Mouse (Mus musculus): ENCODE measurements around the gene Selenov. TPM values are rescaled to one million over a fixed set of nuclear protein-coding genes. Genes with fewer than 3 reads are reported as not detected.
"Not testable (repeated sequence)": the region's sequence is repeated elsewhere in the genome, so short reads cannot be mapped to it uniquely, and the experiment has no call there.

The Selenov gene
- polyA plus RNA-seq, 1 experiment from 2014 or later: not detected

DNA sequence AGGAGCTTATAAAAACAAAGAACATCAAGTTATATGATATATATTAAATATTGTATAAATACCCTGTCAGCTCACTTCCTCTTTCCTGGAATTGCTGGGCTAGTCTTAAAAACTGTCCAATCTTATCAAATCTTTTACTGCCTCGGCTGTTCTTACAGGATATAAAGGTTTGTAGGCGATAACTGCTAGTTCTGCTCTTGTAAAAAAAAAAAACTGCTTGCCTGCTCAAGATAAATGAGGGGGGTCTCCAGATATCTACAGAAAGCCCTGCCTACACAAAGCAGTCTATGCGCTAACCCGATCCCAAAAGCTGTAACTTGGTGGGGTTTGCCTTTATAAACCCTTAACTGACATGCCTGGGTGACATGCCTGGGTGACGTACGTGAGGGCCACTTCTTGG lies 36.4 kb downstream of the Selenov start:
- Histone ChIP-seq H3K9ac (ENCODE audit: low read length) (no peak overlapping the region), H3K4me1 (ENCODE audit: control insufficient read depth, insufficient read depth, low read length) (no peaks in the 10 kb centered on the region), H3K9me3 (replicated peaks; ENCODE audit: control insufficient read depth, low read length) (no peaks in the 10 kb centered on the region), H3K4me2 (ENCODE audit: low read depth, low read length) (no peak overlapping the region), H3K27me3 (ENCODE audit: control insufficient read depth, insufficient read depth, low read length) (no peaks in the 10 kb centered on the region), H3K4me3 (ENCODE audit: low read length) (no peak overlapping the region), H3K27ac (ENCODE audit: low read length) (no peak overlapping the region), H3K36me3 (ENCODE audit: control insufficient read depth, insufficient read depth) (no peaks in the 10 kb centered on the region)
- no peak for ATAC-seq (replicated peaks; ENCODE audit: extremely low read depth, insufficient read depth, low FRiP score)
- 77% methylated on average over 6 of the region's 6 CpGs for WGBS

DNA sequence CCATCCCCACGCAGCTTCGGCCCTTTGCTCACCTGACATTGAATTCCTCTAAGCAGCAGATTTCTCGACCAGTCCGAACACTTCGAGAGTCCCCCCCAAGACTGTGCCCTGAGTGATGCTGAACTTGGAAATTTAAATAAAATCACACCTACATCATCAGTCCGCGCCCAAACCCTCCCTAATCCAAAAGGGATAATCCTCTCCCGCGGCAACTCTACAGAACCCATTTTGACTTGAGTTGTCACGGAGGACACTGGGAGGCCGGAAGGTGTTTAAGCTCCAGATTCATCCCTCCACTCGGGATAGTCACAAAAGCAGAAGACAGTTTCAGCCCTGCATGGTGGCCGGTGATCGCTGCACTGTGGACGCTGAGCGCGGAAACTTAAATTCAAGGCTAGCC lies 39.0 kb downstream of the Selenov start:
- no peak for ATAC-seq (replicated peaks; ENCODE audit: extremely low read depth, insufficient read depth, low FRiP score)
- Histone ChIP-seq H3K4me3 (ENCODE audit: low read length) (no peak overlapping the region), H3K9ac (ENCODE audit: low read length) (no peak overlapping the region), H3K36me3 (ENCODE audit: control insufficient read depth, insufficient read depth) (no peaks in the 10 kb centered on the region), H3K4me2 (ENCODE audit: low read depth, low read length) (no peak overlapping the region), H3K27ac (ENCODE audit: low read length) (no peak overlapping the region), H3K9me3 (replicated peaks; ENCODE audit: control insufficient read depth, low read length) (0 out of 2 replicates have a peak, but pooled peaks cover 2% of the 10 kb centered on the region), H3K27me3 (ENCODE audit: control insufficient read depth, insufficient read depth, low read length) (no peaks in the 10 kb centered on the region), H3K4me1 (ENCODE audit: control insufficient read depth, insufficient read depth, low read length) (no peaks in the 10 kb centered on the region)
- 85% methylated on average over 17 of the region's 17 CpGs for WGBS

DNA sequence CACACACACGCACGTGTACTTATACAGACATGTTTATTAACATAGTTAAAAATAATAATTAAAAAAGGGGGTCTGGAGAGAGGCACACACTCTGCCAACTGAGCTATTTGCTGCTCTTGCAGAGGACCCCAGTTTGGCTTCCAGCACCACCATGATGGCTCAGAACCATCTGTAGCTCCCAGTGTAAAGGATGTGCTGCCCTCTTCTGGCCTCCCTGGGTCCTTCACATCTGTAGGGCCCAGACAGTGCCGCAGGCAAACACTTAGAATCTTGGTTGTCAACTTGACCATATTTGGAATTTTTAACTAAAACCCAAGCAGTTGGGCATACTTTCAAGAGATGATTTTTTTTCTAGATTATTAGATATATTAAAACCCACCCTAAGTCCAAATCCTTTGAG lies 42.0 kb downstream of the Selenov start:
- no peak for ATAC-seq (replicated peaks; ENCODE audit: extremely low read depth, insufficient read depth, low FRiP score)
- no peak overlapping the region for H3K27ac ChIP-seq (ENCODE audit: low read length)
- WGBS: 78% methylated on average over 3 of the region's 3 CpGs

DNA sequence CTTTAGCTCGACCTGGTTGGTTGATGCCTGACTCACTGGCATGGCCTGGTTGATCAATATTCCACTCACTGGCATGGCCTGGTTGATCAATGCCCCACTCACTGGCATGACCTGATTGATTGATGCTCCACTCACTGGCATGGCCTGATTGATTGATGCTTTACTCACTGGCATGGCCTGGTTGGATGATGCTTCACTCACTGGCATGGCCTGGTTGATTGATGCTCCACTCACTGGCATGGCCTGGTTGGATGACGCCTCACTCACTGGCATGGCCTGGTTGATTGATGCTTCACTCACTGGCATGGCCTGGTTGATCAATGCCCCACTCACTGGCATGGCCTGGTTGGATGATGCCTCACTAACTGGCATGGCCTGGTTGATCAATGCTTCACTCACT lies 47.0 kb downstream of the Selenov start:
- H3K9ac ChIP-seq (ENCODE audit: low read length); H3K4me1 ChIP-seq (ENCODE audit: control insufficient read depth, insufficient read depth, low read length); H3K27me3 ChIP-seq (ENCODE audit: control insufficient read depth, insufficient read depth, low read length); H3K9me3 ChIP-seq (replicated peaks; ENCODE audit: control insufficient read depth, low read length); ATAC-seq (replicated peaks; ENCODE audit: extremely low read depth, insufficient read depth, low FRiP score); H3K36me3 ChIP-seq (ENCODE audit: control insufficient read depth, insufficient read depth); H3K27ac ChIP-seq (ENCODE audit: low read length); H3K4me3 ChIP-seq (ENCODE audit: low read length); H3K4me2 ChIP-seq (ENCODE audit: low read depth, low read length): not testable (repeated sequence)
- 67% methylated on average over 2 of the region's 2 CpGs for WGBS

More for the DNA sequence above, 42.0 kb downstream of the Selenov start:
- no peaks in the 10 kb centered on the region for H3K36me3 ChIP-seq (ENCODE audit: control insufficient read depth, insufficient read depth)
- H3K4me1 ChIP-seq (ENCODE audit: control insufficient read depth, insufficient read depth, low read length): no peaks in the 10 kb centered on the region
- H3K9me3 ChIP-seq (replicated peaks; ENCODE audit: control insufficient read depth, low read length): 0 out of 2 replicates have a peak, but pooled peaks cover 2% of the 10 kb centered on the region
- H3K9ac ChIP-seq (ENCODE audit: low read length): no peak overlapping the region
- no peak overlapping the region for H3K4me3 ChIP-seq (ENCODE audit: low read length)
- H3K4me2 ChIP-seq (ENCODE audit: low read depth, low read length): no peak overlapping the region
- H3K27me3 ChIP-seq (ENCODE audit: control insufficient read depth, insufficient read depth, low read length): no peaks in the 10 kb centered on the region

Other genes with a start within 250 kb of the Selenov start
- 228 and 238 TPM in 2 replicates for gene Psmc4, start 241.1 kb downstream of the Selenov start, polyA plus RNA-seq (2015; fragmentation: Nextera tagmentation; extraction: Ambion mirVana)
- gene Fcgbp, start 219.9 kb downstream of the Selenov start, polyA plus RNA-seq (2015; fragmentation: Nextera tagmentation; extraction: Ambion mirVana): 0.65 and 3.8 TPM in 2 replicates
- gene 9530053A07Rik, start 161.7 kb downstream of the Selenov start, polyA plus RNA-seq (2015; fragmentation: Nextera tagmentation; extraction: Ambion mirVana): 0.05 and 0.12 TPM in 2 replicates
- 62.4 and 71.5 TPM in 2 replicates for gene Fbl, start 121.5 kb downstream of the Selenov start, polyA plus RNA-seq (2015; fragmentation: Nextera tagmentation; extraction: Ambion mirVana)
- 7.7 and 8.9 TPM in 2 replicates for gene Dyrk1b, start 111.7 kb downstream of the Selenov start, polyA plus RNA-seq (2015; fragmentation: Nextera tagmentation; extraction: Ambion mirVana)
- 0.68 and 0.94 TPM in 2 replicates for gene Eid2, start 23.3 kb downstream of the Selenov start, polyA plus RNA-seq (2015; fragmentation: Nextera tagmentation; extraction: Ambion mirVana)
- gene Eid2b, start 13.4 kb downstream of the Selenov start, polyA plus RNA-seq (2015; fragmentation: Nextera tagmentation; extraction: Ambion mirVana): 6.6 and 7.3 TPM in 2 replicates
- gene Dll3, start 11.1 kb upstream of the Selenov start, polyA plus RNA-seq (2015; fragmentation: Nextera tagmentation; extraction: Ambion mirVana): 0.16 and 0.17 TPM in 2 replicates
- gene Timm50, start 20.9 kb upstream of the Selenov start, polyA plus RNA-seq (2015; fragmentation: Nextera tagmentation; extraction: Ambion mirVana): 130 and 132 TPM in 2 replicates
- 62.8 and 66.2 TPM in 2 replicates for gene Supt5, start 47.6 kb upstream of the Selenov start, polyA plus RNA-seq (2015; fragmentation: Nextera tagmentation; extraction: Ambion mirVana)
- gene Rps16, start 59.5 kb upstream of the Selenov start, polyA plus RNA-seq (2015; fragmentation: Nextera tagmentation; extraction: Ambion mirVana): 506 and 555 TPM in 2 replicates
- gene Plekhg2, start 81.4 kb upstream of the Selenov start, polyA plus RNA-seq (2015; fragmentation: Nextera tagmentation; extraction: Ambion mirVana): 35.8 and 41.8 TPM in 2 replicates
- 15.4 and 18.5 TPM in 2 replicates for gene Zfp36, start 89.1 kb upstream of the Selenov start, polyA plus RNA-seq (2015; fragmentation: Nextera tagmentation; extraction: Ambion mirVana)
- 41.3 and 50.1 TPM in 2 replicates for gene Med29, start 101.5 kb upstream of the Selenov start, polyA plus RNA-seq (2015; fragmentation: Nextera tagmentation; extraction: Ambion mirVana)
- 78.9 and 79.9 TPM in 2 replicates for gene Paf1, start 101.8 kb upstream of the Selenov start, polyA plus RNA-seq (2015; fragmentation: Nextera tagmentation; extraction: Ambion mirVana)
- gene Gmfg, start 146.3 kb upstream of the Selenov start, polyA plus RNA-seq (2015; fragmentation: Nextera tagmentation; extraction: Ambion mirVana): 17.9 and 32.7 TPM in 2 replicates
- 0.72 and 0.80 TPM in 2 replicates for gene Lrfn1, start 160.8 kb upstream of the Selenov start, polyA plus RNA-seq (2015; fragmentation: Nextera tagmentation; extraction: Ambion mirVana)
- not detected in 2 replicates for gene Ifnl2, start 219.3 kb upstream of the Selenov start, polyA plus RNA-seq (2015; fragmentation: Nextera tagmentation; extraction: Ambion mirVana)
- not detected in 2 replicates for gene Ifnl3, start 231.7 kb upstream of the Selenov start, polyA plus RNA-seq (2015; fragmentation: Nextera tagmentation; extraction: Ambion mirVana)
- not detected in 2 replicates for gene Sycn, start 249.7 kb upstream of the Selenov start, polyA plus RNA-seq (2015; fragmentation: Nextera tagmentation; extraction: Ambion mirVana)

Data from heart, embryonic 16.5 days (tissue).